Mouse (Mus musculus) thymus, postnatal 4 days (tissue): Measurements from ENCODE around the gene Timp3.
A peak's percentile ranks its signal among the peaks of the same experiment; 100 is the strongest.
"Not testable (repeated sequence)": the region's sequence is repeated elsewhere in the genome, so short reads cannot be mapped to it uniquely, and the experiment has no call there.

Source experiments
- DNase-seq: peaks from one replicate; pipeline ENCODE4 v3.0.0; 2021

Timp3 gene

DNA sequence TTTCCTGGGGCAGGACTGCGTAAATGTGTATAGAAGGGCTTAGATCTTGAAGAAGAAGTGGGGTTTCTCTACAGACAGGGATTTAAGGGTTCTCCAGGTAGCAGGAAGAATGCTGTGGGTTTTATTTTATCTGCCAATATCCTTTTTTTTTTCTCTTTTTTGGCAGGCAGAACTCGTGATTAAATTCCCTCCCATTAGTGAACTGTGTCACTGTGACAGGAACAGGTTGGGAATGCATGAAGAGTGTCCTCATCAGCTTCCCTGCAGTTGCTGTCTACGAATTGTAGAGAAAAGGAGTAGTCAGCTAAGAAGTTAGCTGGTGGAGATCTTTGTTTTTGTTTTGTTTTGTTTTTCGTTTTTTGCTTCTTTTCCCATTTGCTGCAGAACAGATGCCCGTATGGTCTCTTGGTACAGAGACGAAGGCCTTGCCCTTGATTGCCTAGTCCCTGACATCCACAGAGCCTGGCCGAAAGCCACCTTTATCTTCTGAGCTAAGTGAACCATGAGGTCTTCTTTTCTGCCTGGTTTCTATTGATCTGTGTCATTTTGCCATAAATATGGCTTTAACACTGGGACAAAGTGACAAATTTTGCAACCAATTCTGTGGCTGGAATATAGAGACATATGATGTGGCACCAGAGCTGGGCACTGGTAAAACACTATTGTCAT is 58.3 kb downstream of the Timp3 start:
- DNase-seq = no peak

DNA sequence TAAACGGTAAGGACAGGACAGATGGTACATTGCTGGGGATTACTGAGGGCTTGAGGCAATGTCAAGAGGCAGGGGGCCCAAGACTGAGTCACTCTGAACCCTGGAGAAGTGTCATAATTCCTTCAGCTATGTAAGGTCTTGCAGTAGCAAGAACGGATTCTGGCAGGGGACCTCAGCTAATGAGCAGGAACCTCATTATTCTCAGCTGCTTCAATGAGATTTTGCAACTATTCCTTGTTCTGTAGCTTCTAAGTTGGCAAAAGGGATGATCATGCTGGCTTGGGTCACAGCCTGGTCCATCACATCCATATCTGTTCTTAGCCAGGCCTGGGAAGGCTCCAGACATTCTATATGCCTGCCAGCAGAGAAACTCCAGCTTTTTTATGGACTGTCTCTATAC is 59.0 kb downstream of the Timp3 start:
- no peak for DNase-seq

DNA sequence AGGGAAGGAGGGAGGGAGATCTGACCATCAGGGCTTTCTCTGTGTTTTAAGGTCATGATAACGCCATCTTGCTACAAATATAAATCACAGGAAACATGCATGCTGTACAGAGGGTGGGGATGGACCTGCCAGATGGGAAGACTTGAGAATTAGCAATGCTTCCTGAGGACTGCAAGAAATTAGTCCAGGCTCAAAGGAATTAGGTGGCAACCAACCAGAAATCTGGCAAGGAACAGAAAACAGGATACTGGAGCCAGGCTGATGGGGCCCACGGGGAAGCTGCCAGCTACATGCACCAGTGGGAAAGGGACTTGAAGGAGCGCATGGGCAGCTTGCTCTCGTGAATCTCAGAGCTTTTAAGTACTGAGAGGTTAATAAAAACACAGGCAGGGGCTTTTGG is 59.5 kb downstream of the Timp3 start:
- DNase-seq = no peak

DNA sequence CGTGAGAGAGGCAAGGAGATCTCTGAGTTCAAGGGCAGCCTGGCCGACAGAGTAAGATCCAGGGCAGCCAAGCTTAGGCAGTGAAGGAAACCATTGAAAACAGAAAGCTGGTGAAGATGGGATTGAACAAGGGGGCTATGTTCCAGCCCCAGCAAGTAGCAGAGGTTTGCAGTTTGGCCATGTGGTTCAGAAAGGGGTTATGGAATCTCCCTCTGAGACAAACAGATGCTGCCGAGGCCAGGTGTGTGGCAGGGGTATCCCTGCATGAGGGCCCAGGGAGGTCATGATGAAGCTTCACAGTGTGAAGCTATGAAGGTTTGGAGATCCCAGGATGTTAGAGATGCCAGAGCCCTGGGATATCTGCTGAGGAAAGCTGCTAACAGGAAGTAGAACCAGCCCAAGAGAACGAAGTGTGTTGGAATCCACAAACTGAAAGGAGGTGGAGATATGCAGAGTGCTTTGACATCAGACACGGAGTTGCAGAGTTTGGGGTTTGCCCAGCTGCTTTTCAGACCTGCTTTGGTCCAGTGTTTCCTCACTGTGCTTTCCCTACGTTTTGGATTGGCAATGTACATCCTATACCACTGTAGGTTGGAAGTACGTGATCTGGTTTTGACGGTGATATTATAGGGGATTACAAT is 63.6 kb downstream of the Timp3 start:
- DNase-seq = no peak

DNA sequence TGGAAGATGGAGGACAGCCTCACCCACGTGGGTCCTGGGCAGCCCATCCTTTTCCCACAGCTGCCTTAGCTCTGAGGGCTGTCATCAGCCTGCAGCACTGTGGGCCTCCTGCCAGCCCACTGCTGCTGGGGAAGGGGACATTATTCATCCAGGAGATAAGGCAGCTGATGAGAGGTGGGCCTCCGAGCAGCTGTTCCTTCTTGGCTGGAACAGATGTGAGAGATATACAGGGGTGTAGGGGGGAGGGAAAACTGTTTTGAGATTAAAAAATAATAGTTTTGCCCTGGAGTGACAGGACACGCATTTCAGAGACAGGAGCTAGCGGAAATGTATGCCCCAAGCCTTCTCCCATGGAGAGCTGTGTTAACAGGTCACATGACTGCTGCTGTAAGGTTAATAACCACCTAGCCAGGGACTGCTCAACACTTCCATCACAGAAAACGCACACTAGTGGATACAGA is 65.5 kb downstream of the Timp3 start:
- DNase-seq = no peak

DNA sequence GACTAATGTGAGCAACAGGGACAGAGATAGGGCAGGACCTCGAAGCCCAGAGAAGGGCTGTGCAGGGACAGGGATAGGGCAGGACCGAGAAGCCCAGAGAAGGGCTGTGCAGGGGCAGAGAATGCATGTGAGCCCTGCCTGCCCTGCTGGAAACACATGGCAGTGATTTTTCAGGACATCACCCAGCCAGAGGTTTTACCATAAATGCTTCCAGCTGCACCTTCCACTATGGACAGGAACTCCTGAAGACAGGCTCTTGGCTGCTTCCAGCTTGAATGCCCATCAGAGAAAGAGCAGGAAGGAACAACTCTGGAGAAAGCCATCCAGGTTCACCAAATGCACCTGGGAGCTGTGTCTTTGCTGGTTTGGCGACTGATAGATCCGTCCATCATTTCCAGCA is 67.2 kb downstream of the Timp3 start:
- no peak for DNase-seq

DNA sequence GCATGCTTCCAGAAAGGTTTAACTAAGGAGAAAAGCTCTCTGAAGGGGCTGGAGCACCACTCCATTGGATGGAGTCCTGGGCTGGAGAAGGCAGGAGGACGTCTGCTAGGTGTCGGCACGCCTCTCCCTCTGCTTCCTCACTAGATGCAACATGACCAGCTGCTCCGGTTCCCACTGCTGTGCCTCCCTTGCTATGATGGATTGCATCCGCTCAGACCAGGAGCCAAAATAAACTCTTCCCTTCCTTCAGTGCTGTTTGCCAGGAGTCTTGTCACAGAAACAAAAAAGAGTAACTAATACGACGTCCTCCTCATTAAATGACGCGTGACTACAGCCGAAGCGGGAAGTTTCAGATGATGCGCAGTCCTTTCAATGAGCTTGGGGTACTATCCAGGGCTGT is 68.6 kb downstream of the Timp3 start:
- DNase-seq = no peak

DNA sequence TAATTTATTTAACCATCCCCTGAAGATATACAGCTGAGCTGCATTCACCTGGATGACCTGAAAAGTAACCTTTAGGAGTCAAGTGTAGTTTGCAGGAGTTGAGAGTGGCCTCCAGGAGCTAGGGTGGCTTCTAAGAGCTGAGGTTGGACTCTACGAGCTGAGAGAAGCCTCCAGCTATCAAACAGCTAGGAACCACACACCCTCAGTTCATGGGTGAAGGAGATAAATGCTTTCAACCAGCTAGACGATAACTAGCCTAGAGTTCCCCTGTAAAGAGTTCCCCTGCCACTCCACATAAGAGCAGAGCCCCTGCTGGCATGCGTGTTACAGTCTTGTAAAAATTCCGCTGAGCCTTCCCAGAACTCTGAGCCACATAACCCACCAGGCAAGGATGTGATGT is 69.2 kb downstream of the Timp3 start:
- no peak for DNase-seq

DNA sequence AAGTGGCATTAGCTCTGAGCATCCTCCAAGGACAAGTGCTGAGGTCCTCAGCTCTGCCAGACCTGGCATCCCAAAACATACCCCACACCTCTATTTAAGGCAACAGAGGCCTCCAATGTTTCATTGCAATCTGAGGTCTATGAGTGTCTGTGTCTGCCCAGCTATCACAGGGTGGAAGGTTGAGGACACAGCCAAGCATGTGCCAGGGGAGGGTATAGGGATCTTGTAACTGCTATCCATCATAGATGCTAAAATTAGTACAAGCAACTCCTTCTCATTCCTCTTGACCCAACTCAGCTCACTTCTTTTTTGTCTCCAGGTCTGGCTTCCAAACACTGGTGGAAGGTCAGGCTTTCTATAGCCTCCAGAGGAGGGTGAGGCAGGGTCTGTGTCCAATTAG is 71.4 kb downstream of the Timp3 start:
- DNase-seq = no peak

DNA sequence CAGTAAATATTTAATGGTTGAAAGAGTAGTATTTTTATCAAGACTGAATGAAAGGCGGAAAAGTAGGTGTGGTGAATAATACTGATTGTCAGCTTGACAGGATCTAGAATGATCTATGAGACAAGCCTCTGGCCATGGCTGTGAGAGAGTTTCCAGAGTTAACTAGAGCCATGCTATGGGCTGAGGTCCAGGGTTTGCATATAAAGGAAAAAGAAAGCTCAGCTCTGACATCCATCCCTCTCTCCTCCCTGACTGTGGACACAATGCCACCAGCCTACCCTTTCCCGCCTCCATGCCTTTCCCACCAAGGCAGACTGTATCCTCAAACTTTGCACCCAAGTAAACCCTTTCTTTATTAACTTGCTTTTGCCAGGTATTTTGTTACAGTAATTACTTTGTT is 73.9 kb downstream of the Timp3 start:
- DNase-seq = no peak

DNA sequence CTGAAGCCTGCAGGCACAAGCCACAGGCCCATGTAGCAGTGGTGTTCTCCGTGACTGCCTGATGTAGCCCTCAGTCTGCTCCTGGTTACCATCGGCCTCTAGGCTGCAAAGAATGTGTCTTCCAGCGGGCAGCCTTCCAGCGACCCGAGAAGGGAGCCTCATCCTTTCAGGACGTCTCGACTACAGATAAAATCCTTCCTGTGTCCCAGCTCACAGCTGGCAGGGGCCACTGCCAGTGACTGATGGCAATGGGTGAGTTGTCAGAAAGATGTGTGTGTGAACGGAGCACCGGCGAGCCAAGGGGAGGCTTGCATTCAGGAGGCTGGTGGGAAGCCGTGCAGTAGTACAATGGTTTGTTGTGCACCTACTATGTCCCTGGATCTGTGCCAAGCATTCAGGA is 75.7 kb downstream of the Timp3 start:
- DNase-seq = no peak

DNA sequence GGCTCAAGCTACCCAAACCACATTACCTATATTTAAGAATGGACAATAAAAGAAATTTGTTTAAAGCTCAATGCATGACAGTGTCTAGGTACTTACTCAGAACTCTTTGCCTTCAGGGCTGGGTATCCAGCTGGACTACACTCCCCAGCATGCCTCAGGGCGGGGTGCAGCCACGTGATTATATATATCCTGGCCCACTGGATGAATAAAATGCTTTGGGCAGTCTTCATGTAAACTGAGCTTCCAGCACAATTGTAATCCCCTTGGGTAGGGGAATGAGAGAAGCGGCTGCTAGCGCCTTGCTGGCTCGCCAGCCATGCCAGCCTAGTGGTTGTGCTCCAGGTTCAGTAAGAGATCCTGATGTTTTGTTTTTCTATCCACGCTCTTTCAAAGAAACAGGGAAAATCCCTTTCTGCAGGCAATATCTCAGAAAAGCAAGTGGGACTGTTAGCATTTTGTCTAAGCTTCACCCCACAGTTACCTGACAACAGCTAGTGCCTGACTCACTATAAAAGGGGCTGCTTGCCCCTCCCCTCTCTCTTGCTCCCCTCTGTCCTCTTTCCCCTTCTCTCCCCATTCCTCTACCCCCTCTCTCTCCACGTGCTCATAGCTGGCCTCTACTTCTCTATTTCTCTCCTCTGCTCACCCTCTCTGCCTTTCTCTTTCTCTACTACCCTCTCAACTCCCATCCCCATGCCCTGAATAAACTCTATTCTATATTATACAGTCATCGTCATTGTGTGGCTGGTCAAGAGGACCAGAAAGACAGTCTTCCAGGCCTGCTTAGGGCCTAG is 76.4 kb downstream of the Timp3 start:
- no peak for DNase-seq

DNA sequence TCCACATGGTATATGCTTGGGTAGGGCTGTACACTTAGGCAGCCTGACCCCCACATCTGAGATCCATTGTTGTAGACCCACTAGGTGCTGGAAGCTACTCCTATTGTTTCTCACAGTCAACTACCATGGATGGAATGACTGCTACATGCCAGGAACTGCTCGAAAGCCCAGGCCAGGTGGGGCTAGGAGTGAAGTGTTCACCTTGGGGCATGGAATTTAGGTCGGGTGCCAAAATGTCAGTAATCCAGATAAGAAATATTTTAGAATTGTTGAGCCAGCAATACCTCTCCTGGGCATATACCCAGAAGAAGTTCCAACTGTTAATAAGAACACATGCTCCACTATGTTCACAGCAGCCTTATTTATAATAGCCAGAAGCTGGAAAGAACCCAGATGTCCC is 78.6 kb downstream of the Timp3 start:
- DNase-seq = not testable (repeated sequence)

DNA sequence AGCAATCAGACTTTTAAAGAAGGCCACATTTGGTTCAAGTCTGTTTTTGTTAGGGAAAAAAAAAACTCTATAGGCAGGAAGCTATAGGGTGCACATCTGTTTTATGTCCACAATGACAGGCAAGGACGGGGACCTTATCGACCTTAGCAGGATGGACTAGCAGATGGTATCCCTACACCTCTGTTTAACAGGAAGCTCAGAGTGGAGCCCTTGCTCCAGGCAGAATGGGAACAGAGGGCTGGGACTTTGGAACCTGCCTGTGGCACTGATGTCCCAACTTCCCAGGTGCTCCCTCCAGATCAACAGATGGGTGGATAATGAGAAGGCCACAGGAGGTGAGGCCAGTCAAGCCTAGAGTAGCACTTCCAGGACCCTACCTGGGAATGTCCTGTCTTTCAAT is 80.5 kb downstream of the Timp3 start:
- DNase-seq = no peak

DNA sequence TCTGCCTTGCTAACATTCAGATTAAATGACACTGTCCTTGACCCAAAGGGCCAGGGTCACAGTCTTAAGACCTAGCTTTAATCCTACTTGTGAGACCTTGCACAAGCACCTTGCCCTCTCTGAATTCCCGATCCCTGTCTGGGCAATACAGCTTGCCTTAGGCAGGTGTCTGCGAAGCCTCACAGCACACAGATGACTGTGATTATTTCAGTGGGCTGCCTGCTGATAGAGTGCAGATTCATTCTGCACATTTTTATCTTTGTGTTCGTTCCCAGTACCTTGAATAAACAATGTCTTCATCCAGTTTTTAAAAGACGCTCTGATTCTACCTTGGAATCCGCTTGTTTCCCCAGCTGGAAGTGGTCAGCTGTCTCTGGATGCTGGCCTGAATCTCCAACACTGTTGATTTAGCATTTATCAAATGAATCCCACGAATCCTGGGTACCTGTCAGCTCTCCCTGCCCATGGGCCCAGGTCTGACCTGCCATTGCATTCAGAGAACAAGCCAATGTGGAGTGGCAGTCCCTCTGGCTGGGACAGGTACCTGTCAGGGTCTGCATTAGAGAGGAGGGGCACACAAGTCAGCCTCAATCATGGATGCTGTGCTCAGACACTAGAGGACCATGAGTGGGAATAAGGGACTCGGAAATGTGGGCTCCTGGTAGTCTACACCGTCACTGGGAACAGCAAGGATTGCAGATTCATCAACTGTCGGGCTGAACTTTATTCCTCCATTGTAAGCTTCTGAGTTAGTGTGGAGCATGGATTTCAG is 81.2 kb downstream of the Timp3 start:
- no peak for DNase-seq

DNA sequence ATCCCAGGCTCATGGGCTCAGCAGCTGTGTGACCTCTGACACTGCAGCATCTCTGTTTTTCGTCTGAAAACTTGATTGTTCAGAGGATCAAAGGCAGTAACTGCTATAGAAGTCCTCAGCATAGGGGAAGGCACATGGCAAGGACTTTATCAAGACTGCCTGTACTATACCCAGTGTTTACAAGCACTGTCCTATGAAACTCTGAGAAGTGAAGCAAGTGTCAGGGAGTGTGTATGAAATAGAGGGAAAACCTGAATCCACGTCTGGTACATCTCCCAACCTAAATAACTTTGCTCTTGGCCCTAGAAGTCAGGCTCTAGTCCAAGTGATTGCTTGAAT is 81.7 kb downstream of the Timp3 start:
- DNase-seq = no peak

DNA sequence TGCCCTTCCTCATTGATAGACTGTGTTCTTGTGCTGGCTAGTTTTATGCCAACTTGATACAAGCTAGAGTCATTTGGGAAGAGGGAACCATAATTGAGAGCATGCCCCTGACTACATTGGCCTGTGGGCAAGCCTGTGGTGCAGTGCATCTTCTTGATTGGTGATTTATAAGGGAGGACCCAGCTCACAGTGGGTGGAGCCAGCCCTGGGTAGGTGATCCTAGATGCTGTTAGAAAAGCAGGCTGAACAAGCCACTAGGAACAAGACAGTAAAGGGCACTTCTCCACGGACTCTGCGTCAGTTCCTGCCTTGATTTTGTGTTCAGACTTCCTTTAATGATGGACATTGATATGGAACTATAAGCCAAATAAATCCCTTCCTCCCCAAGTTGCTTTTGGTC is 84.5 kb downstream of the Timp3 start:
- no peak for DNase-seq

DNA sequence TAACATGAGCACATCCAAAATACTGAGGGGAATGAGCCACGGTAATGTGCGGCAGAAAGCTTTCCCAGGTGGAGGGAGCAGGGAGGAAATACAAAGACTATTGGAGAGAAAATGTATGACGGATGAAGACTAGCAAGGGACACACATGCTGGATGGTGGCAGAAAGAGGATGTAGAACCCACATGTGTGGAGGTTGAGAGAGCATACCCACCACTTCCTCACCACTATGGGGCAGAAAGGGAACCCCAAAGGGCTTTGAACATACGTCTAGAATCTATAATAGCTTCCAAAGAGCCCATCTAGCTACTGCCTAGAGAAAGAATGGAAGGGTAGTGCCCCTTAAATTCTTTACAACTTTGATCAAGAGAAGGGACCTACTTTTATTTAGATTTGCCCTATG is 85.5 kb downstream of the Timp3 start:
- DNase-seq = no peak

DNA sequence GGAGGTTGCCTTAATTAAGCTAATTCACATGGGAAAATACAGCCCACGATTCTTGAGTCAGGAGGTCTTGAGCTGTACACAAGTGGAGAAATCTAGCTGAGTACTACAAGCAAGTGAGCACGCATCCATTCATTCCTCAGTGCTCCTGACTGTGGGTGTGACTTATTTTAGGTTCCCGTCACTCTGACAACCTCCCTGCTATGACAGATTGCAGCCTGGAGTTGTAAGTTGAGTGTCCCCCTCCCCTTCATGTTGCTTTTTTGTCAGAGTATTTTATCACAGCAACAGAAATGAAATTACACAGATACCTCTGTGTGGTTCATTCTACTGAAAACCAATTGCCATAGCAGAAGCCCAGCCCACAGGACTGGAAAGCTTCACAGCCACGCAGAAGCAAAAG is 86.1 kb downstream of the Timp3 start:
- DNase-seq = no peak

DNA sequence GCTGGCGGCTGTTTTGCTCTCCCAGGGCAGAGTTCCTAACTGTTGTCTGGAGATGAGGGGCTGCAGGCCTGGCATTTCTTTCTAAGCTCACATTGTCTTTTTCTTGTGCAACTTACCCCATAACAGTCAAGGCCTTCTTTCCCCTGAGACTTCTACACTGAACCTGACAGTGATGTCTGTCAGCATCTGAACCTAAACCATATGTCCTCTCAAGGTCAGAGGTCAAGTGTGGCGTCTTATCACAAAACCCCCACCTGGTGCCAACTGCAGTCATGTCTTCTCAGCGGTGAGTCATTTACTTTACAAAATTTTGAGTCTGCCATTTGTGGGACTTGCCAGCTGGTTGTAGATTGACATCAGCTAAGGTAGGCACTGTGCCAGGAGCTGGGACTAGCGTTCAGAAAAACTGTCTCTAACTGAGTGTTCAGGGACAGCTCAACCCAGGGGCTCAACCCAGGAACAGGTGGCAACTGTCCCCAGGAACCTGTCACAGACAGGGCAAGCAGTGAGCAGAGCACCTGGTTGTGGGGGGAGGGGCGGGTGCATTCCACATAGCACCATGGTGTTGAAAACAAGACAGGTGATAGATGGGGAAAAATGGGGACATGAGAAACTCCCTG is 87.8 kb downstream of the Timp3 start:
- peak; percentile 29 for DNase-seq

DNA sequence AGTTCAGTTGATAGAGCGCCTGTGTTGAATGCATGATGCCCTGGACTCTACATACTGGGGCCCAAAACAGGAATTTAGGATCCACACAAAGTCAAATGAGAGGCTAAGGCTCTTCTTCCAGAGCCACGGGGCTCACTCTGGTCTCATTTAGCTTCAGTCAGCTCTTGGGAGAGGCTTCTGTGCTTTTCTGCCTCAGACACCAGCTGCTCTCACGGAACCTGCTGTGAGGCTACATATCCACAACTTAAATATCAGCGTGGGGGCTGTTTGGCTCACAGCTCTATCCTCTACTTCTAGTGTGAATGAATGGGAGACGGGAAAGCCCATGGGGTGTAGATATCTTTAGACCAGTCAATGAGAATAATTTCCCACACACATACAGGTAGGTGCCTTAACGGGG is 88.6 kb downstream of the Timp3 start:
- no peak for DNase-seq

DNA sequence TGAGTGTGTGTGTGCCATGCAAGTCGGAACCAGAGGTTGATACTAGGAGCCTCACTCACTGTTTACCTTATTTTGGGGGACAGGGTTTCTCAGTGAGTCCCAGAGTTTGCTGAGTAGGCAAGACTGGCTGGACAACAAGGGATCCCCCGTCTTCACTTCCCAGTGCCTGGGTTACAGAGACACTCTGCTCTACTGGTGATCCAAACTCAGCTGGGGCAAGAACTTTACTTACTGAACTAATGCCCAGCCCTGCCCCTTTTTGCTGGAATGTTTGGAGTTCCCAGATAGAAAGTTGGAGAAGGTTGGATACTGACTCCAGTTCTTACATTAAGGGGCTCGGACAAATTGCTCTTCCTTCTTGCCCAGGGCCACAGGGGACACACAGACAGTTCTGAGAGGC is 89.2 kb downstream of the Timp3 start:
- DNase-seq = no peak

DNA sequence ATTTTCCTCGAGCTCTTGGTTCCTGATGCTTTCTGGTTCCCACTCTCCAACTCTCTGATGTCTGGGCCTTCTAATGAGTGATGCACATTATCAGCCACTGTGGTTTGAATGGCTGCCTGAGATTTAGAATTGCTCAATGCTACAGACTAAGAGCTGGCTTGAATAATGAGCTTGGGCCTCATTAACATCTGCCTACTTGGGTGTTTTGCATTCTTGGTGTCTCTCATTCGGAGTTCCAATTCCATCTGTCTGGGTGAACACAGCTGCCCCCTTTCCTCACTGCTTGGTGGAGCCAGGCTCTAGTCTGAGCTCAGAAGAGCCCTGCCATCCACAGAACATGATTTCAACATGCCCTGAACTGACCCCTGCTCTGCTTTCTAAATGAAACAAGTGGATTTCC is 89.7 kb downstream of the Timp3 start:
- DNase-seq = no peak
